ENCODE assay signal across 20 mouse cellular contexts in genomic region chr13:19025091-19025688, GRCm38 (mm10).
DNase-seq lines count a peak whose midpoint lies in the region; ATAC-seq and TF ChIP-seq lines count a peak whose summit lies in the region.
"Had no signal": no experiment of that assay in that cellular context is flagged by ENCODE, and none has a peak within 500 bp of the region (broad histone marks: within the 10 kb centered on the region; RNA-seq: fewer than 3 reads in every experiment).

No protein-coding gene starts in this region.

- H3K36me3 ChIP-seq in midbrain, postnatal 0 days (ENCODE audit: insufficient read depth, low read length), result no peaks in the 10 kb centered on the region
- H3K36me3 ChIP-seq in midbrain, embryonic 13.5 days, result no peaks in the 10 kb centered on the region
- H3K36me3 ChIP-seq: forebrain, embryonic 12.5 days; heart, embryonic 10.5 days; hindbrain, embryonic 15.5 days; midbrain, embryonic 10.5 days; neural tube, embryonic 15.5 days had no signal

- no peaks in the 10 kb centered on the region for H3K4me1 ChIP-seq in midbrain, postnatal 0 days (ENCODE audit: insufficient read depth, low read length)
- H3K4me1 ChIP-seq in midbrain, embryonic 13.5 days (replicated peaks), result no peaks in the 10 kb centered on the region
- H3K4me1 ChIP-seq: forebrain, embryonic 12.5 days; heart, embryonic 10.5 days; neural tube, embryonic 15.5 days had no signal

- H3K4me2 ChIP-seq in midbrain, postnatal 0 days (ENCODE audit: low read depth, low read length, poor library complexity, severe bottlenecking), result no peak overlapping the region
- no peak overlapping the region for H3K4me2 ChIP-seq in midbrain, embryonic 13.5 days (replicated peaks)
- H3K4me2 ChIP-seq: forebrain, embryonic 12.5 days; hindbrain, embryonic 15.5 days; neural tube, embryonic 15.5 days had no signal

- H3K9me3 ChIP-seq in midbrain, postnatal 0 days (ENCODE audit: low read length), result no peaks in the 10 kb centered on the region
- 0 out of 2 replicates have a peak, but pooled peaks cover 1% of the 10 kb centered on the region for H3K9me3 ChIP-seq in midbrain, embryonic 13.5 days
- H3K9me3 ChIP-seq: forebrain, embryonic 12.5 days; heart, embryonic 10.5 days; hindbrain, embryonic 15.5 days; midbrain, embryonic 10.5 days; neural tube, embryonic 15.5 days had no signal

- WGBS in midbrain, postnatal 0 days, result 74% methylated on average over 2 of the region's 2 CpGs
- WGBS in midbrain, embryonic 13.5 days, result 79% methylated on average over 2 of the region's 2 CpGs

- ATAC-seq in midbrain, postnatal 0 days (ENCODE audit: low FRiP score), result no peak
- ATAC-seq in midbrain, embryonic 13.5 days, result no peak
- ATAC-seq: liver, postnatal 0 days had no signal

- DNase-seq in cerebellum, adult 11-12 months, result peak; percentile 54
- no peak for DNase-seq in cerebellum, adult 11 months
- peak; percentile 15 for DNase-seq in layer of hippocampus, adult 9-11 months
- no peak for DNase-seq in layer of hippocampus, adult 11-12 months (ENCODE audit: low spot score)
- peak; percentile 33 for DNase-seq in midbrain, postnatal 0 days (ENCODE audit: low spot score)
- peak; percentile 4 for DNase-seq in skeletal muscle tissue, adult 2 months (ENCODE audit: low read depth, low spot score)
- no peak for DNase-seq in ovary, postnatal 10 days (ENCODE audit: low spot score)
- DNase-seq: adrenal gland, adult 2 months; gastrocnemius, postnatal 25 days; kidney, adult 18-20 months; kidney, postnatal 10 days; liver; liver, postnatal 0 days; thymus, postnatal 4 days had no signal

- no peak overlapping the region for H3K4me3 ChIP-seq in midbrain, postnatal 0 days (ENCODE audit: low read depth, low read length)
- no peak overlapping the region for H3K4me3 ChIP-seq in midbrain, embryonic 13.5 days (replicated peaks)
- H3K4me3 ChIP-seq: forebrain, embryonic 12.5 days; heart, embryonic 10.5 days; hindbrain, embryonic 15.5 days; midbrain, embryonic 10.5 days; neural tube, embryonic 15.5 days had no signal

- H3K27me3 ChIP-seq in midbrain, postnatal 0 days (ENCODE audit: insufficient read depth, low read length), result no peaks in the 10 kb centered on the region
- H3K27me3 ChIP-seq in midbrain, embryonic 13.5 days, result no peaks in the 10 kb centered on the region
- H3K27me3 ChIP-seq: forebrain, embryonic 12.5 days; hindbrain, embryonic 15.5 days; neural tube, embryonic 15.5 days had no signal

- H3K9ac ChIP-seq in midbrain, postnatal 0 days (replicated peaks; ENCODE audit: low read length, poor library complexity, severe bottlenecking), result no peak overlapping the region
- no peak overlapping the region for H3K9ac ChIP-seq in midbrain, embryonic 13.5 days (replicated peaks)
- H3K9ac ChIP-seq: forebrain, embryonic 12.5 days; hindbrain, embryonic 15.5 days; liver, postnatal 0 days; neural tube, embryonic 15.5 days had no signal

- H3K27ac ChIP-seq in midbrain, postnatal 0 days (ENCODE audit: low read depth, low read length), result no peak overlapping the region
- no peak overlapping the region for H3K27ac ChIP-seq in midbrain, embryonic 13.5 days
- H3K27ac ChIP-seq: forebrain, embryonic 12.5 days; heart, embryonic 10.5 days; hindbrain, embryonic 15.5 days; midbrain, embryonic 10.5 days; neural tube, embryonic 15.5 days had no signal

- no peak for TF ChIP-seq CTCF in midbrain, postnatal 0 days (IDR thresholded peaks at IDR 0.05)

Comparison
In these comparisons a context has a peak if more than half of its experiments do, and no peak if none do; other contexts are left out.
1. DNase-seq: peak in cerebellum, adult 11-12 months (single experiment), layer of hippocampus, adult 9-11 months (single experiment), midbrain, postnatal 0 days (single experiment) and skeletal muscle tissue, adult 2 months (single experiment); none in cerebellum, adult 11 months (single experiment), layer of hippocampus, adult 11-12 months (single experiment) and ovary, postnatal 10 days (single experiment).